Mouse (Mus musculus): ENCODE results near the gene Rnf220. TPM values are rescaled to one million over a fixed set of nuclear protein-coding genes. Genes with fewer than 3 reads are reported as not detected.
"Not testable (repeated sequence)": the region's sequence is repeated elsewhere in the genome, so short reads cannot be mapped to it uniquely, and the experiment has no call there.

Gene Rnf220
- polyA plus RNA-seq, 1 experiment, result 60.9 TPM

GRCm38 (mm10) chr4:117284363-117284762 is 212.5 kb downstream of the Rnf220 start:
- WGBS, result 87% methylated on average over 4 of the region's 4 CpGs
- DNase-seq (ENCODE audit: low read depth, low spot score), result no peak

GRCm38 (mm10) chr4:117283271-117284191 is 213.3 kb downstream of the Rnf220 start:
- no peak for DNase-seq (ENCODE audit: low read depth, low spot score)
- 80% methylated on average over 22 of the region's 22 CpGs for WGBS

GRCm38 (mm10) chr4:117281090-117281845 is 215.6 kb downstream of the Rnf220 start:
- DNase-seq (ENCODE audit: low read depth, low spot score), result no peak

GRCm38 (mm10) chr4:117280397-117280930 is 216.4 kb downstream of the Rnf220 start:
- 69% methylated on average over 8 of the region's 8 CpGs for WGBS
- no peak for DNase-seq (ENCODE audit: low read depth, low spot score)

More at GRCm38 (mm10) chr4:117281090-117281845, 215.6 kb downstream of the Rnf220 start:
- 76% methylated on average over 19 of the region's 19 CpGs for WGBS

GRCm38 (mm10) chr4:117279253-117279642 is 217.6 kb downstream of the Rnf220 start:
- DNase-seq (ENCODE audit: low read depth, low spot score), result no peak
- WGBS, result 82% methylated on average over 2 of the region's 2 CpGs

- DNase-seq (ENCODE audit: low read depth, low spot score), result no peak
- WGBS, result 71% methylated on average over 10 of the region's 10 CpGs
Observed at GRCm38 (mm10) chr4:117278381-117279252, 218.2 kb downstream of the Rnf220 start.

GRCm38 (mm10) chr4:117277687-117278086 is 219.2 kb downstream of the Rnf220 start:
- DNase-seq (ENCODE audit: low read depth, low spot score), result no peak
- WGBS, result 86% methylated on average over 7 of the region's 7 CpGs

- DNase-seq (ENCODE audit: low read depth, low spot score), result no peak
- WGBS, result 91% methylated on average over 13 of the region's 13 CpGs
Observed at GRCm38 (mm10) chr4:117277021-117277420, 219.8 kb downstream of the Rnf220 start.

- WGBS, result 86% methylated on average over 17 of the region's 17 CpGs
- no peak for DNase-seq (ENCODE audit: low read depth, low spot score)
Observed at GRCm38 (mm10) chr4:117276281-117276711, 220.6 kb downstream of the Rnf220 start.

GRCm38 (mm10) chr4:117274720-117275119 is 222.1 kb downstream of the Rnf220 start:
- 95% methylated on average over 4 of the region's 4 CpGs for WGBS
- no peak for DNase-seq (ENCODE audit: low read depth, low spot score)

- DNase-seq (ENCODE audit: low read depth, low spot score), result no peak
- WGBS, result 16% methylated on average over 12 of the region's 12 CpGs
Observed at GRCm38 (mm10) chr4:117272459-117272858, 224.4 kb downstream of the Rnf220 start.

- DNase-seq (ENCODE audit: low read depth, low spot score), result no peak
- 13% methylated on average over 6 of the region's 6 CpGs for WGBS
Observed at GRCm38 (mm10) chr4:117270278-117270677, 226.6 kb downstream of the Rnf220 start.

- no peak for DNase-seq (ENCODE audit: low read depth, low spot score)
- WGBS, result 90% methylated on average over 25 of the region's 25 CpGs
Observed at GRCm38 (mm10) chr4:117267831-117268437, 228.9 kb downstream of the Rnf220 start.

GRCm38 (mm10) chr4:117267284-117267683 is 229.6 kb downstream of the Rnf220 start:
- DNase-seq (ENCODE audit: low read depth, low spot score), result no peak

GRCm38 (mm10) chr4:117262987-117263386 is 233.9 kb downstream of the Rnf220 start:
- 86% methylated on average over 8 of the region's 8 CpGs for WGBS
- DNase-seq (ENCODE audit: low read depth, low spot score), result no peak

More at GRCm38 (mm10) chr4:117267284-117267683, 229.6 kb downstream of the Rnf220 start:
- WGBS, result 11% methylated on average over 2 of the region's 2 CpGs

GRCm38 (mm10) chr4:117262101-117262913 is 234.5 kb downstream of the Rnf220 start:
- DNase-seq (ENCODE audit: low read depth, low spot score), result no peak
- WGBS, result 48% methylated on average over 13 of the region's 13 CpGs

GRCm38 (mm10) chr4:117261222-117261621 is 235.6 kb downstream of the Rnf220 start:
- 83% methylated on average over 2 of the region's 2 CpGs for WGBS
- no peak for DNase-seq (ENCODE audit: low read depth, low spot score)

- WGBS, result 82% methylated on average over 6 of the region's 6 CpGs
- not testable (repeated sequence) for DNase-seq (ENCODE audit: low read depth, low spot score)
Observed at GRCm38 (mm10) chr4:117259909-117260308, 236.9 kb downstream of the Rnf220 start.

Data from large intestine, adult 2 months (tissue).